Mouse (Mus musculus): ENCODE measurements at regions not wholly inside any gene's neighbourhood (a gene's known extent, or its start where the extent isn't known, plus 50 kb on each side); places are given as distances from the start of the nearest gene placed in this dataset.

DNA sequence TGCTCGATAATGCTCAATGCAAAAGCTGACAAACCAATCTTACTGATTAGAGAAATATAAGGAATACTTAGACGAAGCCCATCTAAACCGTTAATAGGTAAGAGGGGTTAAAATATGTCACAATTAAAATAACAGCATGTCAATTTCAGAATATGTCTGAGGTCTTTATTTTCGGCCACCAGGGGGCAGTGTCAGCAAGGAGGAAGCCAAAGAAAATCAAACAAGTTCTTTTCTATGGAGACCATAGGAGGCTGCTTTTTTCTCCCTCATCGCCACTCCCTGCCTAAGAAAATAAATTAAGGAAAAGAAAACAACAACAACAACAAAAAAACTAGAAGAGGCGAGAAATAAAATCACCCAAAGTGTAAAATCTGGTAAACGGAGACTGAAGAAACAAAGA lies 1448.4 kb upstream of the Tenm3 start:
- TF ChIP-seq CTCF (IDR thresholded peaks at IDR 0.05; ENCODE audit: low read depth) (peak; percentile 70), EP300 (IDR thresholded peaks at IDR 0.05; ENCODE audit: low read depth) (no peak)
